Mouse (Mus musculus) G1E-ER4 (cell line): Measurements from ENCODE around the gene Marc1. TPM values are rescaled to one million over a fixed set of nuclear protein-coding genes. Genes with fewer than 3 reads are reported as not detected.

ENCODE experiments used
- GATA1 ChIP-seq: IDR thresholded peaks from one replicate; pipeline ENCODE4 v1.8.0; 2012; ENCODE audit warnings: low read length, inconsistent platforms
- polyA plus RNA-seq: library from polyadenylated mRNA; stranded (reverse); fragments of >175 nt; gene quantifications from 2 replicates; pipeline ENCODE4 v1.2.3, GENCODE M21; 2012

Marc1 gene
- not detected in 2 replicates for polyA plus RNA-seq

DNA sequence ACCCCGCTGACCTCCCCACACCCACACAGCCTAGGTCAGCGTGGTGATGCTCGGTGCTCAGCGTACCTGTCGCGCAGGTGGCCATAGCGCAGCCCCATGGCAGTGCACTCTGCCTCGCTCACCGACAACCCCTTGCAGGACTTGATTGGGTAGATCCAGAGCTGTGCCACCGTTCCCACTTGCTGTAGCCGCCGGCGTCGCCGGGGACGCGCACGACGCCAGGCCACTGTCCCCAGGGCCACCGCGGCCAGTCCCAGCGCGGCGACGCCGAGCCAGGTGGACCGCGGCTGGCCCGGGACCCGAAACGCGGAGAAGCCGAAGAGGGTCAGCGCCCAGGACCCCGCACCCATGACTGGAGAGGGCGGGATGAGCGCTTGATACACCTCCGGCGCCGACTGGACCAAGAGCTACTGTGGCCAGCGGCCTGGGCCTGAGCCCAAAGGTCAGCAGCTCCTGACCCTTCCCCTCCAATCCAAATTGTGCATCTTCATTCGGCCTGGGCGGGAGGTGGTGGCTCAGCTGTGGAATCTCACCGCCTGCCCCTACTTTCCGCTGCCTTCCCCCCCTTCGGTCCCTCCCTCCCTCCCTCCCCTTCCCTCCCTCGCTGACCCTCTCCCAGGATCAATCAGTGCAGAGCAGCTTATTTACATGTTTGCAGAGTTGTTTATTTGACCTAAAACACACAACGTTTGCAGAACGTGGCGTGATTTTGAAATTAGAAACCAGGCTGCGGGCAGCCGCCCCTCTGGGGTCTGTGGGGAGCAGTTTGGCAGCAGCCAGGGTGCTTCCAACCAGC lies at the start of gene Marc1:
TSS of gene Marc1 (minus strand) at position 534 of the 796 bp plus-strand sequence.
- TF ChIP-seq GATA1: no peak

DNA sequence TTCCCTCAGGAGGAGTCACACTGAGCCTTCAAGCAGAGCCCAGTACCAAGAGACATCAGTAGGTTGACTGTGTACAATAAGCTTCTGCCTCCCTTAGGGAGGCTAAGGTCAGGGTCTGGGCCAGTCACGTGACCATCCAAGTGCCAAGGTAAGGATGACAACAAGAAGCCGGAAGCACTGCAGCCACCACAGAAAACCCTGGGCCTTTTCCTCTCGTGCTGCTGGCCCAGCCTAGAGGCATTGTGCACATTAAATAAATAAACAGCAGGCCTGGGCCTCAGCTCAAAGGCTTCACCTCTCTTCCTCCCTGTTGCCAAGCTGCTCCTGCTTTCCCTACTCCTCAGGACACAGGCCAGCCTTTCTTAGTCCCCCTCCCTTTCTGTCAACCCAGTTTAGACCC lies 49.2 kb upstream of the Marc1 start:
- TF ChIP-seq GATA1: no peak

DNA sequence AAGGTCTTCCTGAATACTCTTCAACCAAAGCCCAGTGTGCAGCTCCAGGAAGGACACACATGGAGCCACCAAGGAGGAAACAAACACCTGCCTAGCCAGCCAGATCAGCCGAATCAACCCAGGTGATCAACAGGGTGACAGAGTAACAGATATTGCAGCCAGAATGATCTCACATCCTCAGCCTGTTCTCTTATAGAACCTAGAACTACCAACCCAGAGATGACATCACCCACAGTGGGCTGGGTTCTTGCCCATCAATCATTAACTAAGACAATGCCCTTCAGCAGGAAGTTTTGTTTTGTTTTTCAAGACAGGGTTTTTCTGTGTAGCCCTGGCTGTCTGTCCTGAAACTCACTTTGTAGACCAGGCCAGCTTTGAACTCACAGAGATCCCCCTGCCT lies 47.1 kb upstream of the Marc1 start:
- no peak for TF ChIP-seq GATA1

DNA sequence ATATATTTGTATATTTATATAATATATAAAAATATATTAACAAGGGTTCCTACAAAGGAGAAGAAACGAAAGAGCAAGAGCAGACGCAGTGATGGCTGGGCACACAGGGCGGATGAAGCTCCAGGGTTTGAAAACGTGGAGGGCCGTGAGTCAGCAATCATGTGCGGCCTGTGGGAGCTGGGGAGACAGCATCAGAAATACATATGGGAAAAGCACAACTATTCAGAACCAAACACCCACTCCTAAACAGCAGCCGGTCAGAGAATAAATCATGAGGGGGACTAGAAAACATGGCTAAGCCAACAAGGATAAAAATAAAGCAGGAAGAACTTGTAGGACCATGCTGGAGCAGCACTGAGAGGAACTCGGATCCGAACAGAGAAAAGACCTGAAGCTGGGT lies 46.1 kb upstream of the Marc1 start:
- no peak for TF ChIP-seq GATA1

- no peak for TF ChIP-seq GATA1
Measured at GRCm38 (mm10) chr1:184853922-184854321, 42.8 kb upstream of the Marc1 start.

DNA sequence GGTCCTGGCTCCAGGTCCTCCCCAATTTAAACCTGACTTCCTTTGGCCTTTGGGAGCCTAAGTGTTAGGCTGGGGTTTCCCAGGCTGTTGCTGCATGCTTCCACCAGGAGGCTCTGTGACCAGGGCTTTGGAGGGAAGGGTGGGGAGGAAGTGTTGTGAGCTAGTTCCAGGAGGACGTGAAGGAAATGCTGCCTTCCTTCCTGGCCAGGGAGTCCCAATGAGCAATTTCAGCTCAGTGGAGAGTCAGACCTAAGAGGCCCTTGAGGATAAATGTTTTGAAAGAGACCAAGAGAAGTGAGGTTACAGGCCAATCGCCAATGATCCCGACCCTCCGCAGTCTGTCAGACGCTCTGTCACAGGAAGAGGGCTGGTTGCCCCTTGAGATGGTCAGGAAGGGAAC lies 42.2 kb upstream of the Marc1 start:
- no peak for TF ChIP-seq GATA1

- TF ChIP-seq GATA1: no peak
Measured at GRCm38 (mm10) chr1:184851741-184852618, 40.9 kb upstream of the Marc1 start.

- no peak for TF ChIP-seq GATA1
Measured at GRCm38 (mm10) chr1:184851166-184851565, 40.1 kb upstream of the Marc1 start.

DNA sequence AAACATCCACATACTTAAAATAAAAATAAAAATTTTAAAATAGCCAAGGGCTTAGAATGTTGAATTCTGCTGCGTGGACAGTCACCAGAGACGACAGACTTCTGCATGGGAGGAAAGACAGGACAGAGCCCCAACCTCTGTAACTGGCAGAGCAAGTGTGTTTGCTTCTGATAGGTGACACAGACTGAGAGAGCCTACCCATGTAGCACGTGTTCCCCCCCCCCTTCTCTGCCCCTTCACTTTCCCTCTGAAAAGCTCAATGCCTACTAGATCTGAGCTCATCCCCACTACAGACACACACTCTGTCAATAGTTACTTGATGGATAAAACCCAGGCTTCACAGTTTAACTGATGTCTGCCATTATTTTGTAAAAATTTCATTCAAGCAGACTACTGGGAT lies 35.9 kb upstream of the Marc1 start:
- TF ChIP-seq GATA1: no peak

- TF ChIP-seq GATA1: no peak
Measured at GRCm38 (mm10) chr1:184846092-184846750, 35.1 kb upstream of the Marc1 start, which contains the start of gene Marc2. Gene Marc2 (minus strand): TSS chr1:184846451.

DNA sequence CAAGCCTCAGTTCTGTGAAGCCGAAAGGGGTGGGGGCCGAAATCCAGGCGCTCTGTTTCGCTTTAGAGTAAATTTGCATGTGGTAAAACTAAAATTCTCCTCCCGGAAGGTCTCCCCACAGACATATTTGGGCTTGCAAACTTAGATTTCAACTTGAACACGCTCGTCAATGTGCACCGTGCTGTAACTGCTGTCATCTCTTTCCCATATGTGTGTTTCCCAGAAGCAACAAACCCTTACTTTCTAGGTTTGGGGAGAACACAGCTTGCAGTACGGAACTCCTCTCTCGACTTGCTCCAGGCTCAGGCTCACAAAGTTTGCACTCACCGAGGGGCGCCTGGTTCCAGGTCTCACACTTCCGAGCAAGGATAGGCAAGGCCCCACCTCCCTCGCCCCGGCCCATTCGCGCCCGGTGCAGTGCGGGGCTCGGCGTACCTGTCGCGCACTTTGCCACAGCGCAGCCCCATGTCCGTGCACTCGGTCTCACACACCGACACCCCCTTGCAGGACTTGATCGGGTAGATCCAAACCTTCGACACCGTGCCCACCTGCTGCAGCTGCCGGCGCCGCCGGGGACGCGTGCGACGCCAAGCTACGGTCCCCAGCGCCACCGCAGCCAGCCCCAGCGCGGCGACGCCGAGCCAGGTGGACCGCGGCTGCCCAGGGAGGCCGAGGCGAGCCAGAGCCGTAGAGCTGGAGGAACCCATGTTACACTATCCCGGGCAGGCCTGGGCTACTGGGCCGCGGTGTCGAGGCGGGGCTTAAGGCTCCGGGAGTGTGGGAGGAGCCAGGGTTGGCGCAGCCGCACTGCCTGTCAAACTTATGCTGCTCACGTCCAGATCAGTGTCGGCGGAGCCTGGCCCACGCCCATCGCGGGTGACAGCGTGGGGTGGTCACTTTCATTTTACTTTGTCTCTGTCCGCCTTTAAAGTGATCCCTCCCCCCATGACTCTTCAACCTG lies 34.3 kb upstream of the Marc1 start:
- no peak for TF ChIP-seq GATA1

DNA sequence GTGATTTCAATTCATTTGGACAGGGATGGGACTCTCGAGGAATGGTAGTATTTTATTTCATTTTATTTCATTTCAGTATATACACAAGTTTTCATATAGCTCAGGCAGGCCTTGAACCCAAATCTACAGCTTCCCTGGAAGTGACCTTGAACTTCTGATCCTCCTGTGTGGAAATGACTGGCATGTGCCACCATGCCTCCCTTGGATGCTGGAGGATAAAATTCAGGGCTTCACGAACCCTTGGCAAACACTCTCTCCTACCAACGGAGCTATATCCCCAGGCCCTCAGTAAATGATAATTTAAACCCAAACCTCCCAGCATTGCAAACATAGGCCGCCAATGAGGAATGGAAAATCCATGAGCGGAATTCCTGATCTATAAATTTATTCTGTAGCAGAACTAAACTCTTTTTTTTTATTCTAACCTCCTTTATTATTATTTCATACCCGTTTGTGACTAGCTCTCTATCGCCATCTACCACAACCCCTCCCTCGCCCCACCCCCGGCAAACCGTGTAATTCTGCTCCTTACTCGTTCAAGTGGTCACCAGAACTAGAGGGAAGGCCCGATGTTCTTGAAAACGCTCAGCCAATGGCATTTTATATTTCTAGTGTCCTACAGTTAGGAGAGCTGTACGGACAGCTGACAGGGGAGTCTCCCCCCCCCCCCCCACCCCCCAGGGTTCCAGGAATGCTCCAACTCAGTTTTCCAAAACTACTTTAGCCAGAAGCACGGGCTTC lies 33.4 kb upstream of the Marc1 start:
- no peak for TF ChIP-seq GATA1

DNA sequence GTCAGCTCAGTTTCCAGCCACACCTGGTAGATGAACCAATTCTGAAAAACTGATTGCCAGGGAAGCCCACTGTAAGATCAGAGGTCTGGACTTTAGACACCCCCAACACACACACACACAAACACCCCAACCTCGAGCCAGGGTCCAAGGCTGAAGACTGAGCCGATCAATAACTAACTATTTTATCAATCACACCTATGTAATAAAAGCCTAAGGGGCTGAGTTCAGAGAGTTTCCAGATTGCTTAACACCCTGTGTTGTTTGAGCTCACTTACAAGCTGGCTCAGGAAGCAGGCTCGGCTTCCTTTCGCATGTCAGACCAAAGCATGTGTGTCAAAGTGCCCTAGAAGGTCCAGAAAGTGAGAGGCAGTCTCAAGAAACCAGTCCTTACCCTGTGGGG lies 26.5 kb upstream of the Marc1 start:
- no peak for TF ChIP-seq GATA1

- TF ChIP-seq GATA1: no peak
Measured at GRCm38 (mm10) chr1:184836350-184836749, 25.2 kb upstream of the Marc1 start.

DNA sequence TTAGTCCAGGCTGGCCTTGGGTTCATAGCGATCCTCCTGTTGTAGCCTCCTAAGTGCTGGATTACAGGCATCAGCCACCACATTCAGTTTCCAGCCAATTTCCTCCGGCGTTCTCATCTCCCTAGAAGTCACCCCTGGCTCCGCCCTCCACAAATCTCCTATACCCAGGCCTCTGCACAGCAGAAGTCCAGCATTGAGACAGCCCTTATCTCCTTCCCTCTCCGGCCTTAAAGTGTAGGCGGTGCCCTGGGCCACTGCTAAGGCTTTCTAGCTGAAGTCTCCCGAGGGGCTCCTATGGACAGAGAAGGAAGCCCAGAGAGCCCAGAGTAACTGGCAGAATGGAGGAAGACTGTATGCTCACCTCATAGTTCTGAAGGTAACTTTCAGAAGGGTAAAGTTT lies 22.4 kb upstream of the Marc1 start:
- TF ChIP-seq GATA1: no peak
